Mouse (Mus musculus) lung, postnatal 14 days (tissue): ENCODE results near the gene Gm21760.
"Not testable (repeated sequence)": the region's sequence is repeated elsewhere in the genome, so short reads cannot be mapped to it uniquely, and the experiment has no call there.

Experiments used
- DNase-seq: peaks from one replicate; pipeline ENCODE4 v3.0.0; 2021

Gene Gm21760

GRCm38 (mm10) chrY:80133479-80133878 lies at the start of gene Gm21760:
Gene Gm21760 (plus strand): TSS chrY:80133779.
- not testable (repeated sequence) for DNase-seq
